Mouse (Mus musculus) ES-Bruce4 (cell line): Measurements from ENCODE around the gene Tmem185b. TPM values are rescaled to one million over a fixed set of nuclear protein-coding genes. Genes with fewer than 3 reads are reported as not detected.
A peak's percentile ranks its signal among the peaks of the same experiment; 100 is the strongest.

Experiments
- H3K27ac ChIP-seq: 2 replicates; pipeline ENCODE4 v1.5.1; 2012; ENCODE audit warnings: low read length, inconsistent platforms; ENCODE audit not compliant: insufficient read depth
- H3K27me3 ChIP-seq: 2 replicates; pipeline ENCODE4 v1.6.1; 2012; ENCODE audit warnings: mild to moderate bottlenecking, low read length, inconsistent platforms; ENCODE audit not compliant: control insufficient read depth, poor library complexity, insufficient read depth, severe bottlenecking
- H3K36me3 ChIP-seq: 2 replicates; pipeline ENCODE4 v1.6.1; 2012; ENCODE audit warnings: inconsistent platforms, mild to moderate bottlenecking, low read length, moderate library complexity; ENCODE audit not compliant: control insufficient read depth, poor library complexity, insufficient read depth, severe bottlenecking
- H3K4me1 ChIP-seq: one replicate; pipeline ENCODE4 v1.8.1; 2011; ENCODE audit warnings: low read length; ENCODE audit not compliant: control insufficient read depth, insufficient read depth
- H3K4me3 ChIP-seq: 2 replicates; pipeline ENCODE4 v1.5.1; 2011; ENCODE audit warnings: low read depth, mild to moderate bottlenecking, low read length
- H3K9ac ChIP-seq: 2 replicates; pipeline ENCODE4 v1.6.1; 2012; ENCODE audit warnings: low read depth, mild to moderate bottlenecking, inconsistent platforms; ENCODE audit not compliant: poor library complexity, severe bottlenecking
- H3K9me3 ChIP-seq: replicated peaks from 2 replicates; pipeline ENCODE4 v1.6.1; 2012; ENCODE audit warnings: mild to moderate bottlenecking, low read length, inconsistent platforms; ENCODE audit not compliant: control insufficient read depth, poor library complexity, insufficient read depth, severe bottlenecking
- CTCF ChIP-seq: IDR thresholded peaks from one replicate; pipeline ENCODE4 v1.8.1; 2011; ENCODE audit warnings: low read depth, low read length
- EP300 ChIP-seq: IDR thresholded peaks from 2 replicates; pipeline ENCODE4 v1.6.1; 2011; ENCODE audit warnings: low read depth, low read length; ENCODE audit not compliant: insufficient read depth
- POLR2A ChIP-seq: IDR thresholded peaks from one replicate; pipeline ENCODE4 v1.8.1; 2011; ENCODE audit warnings: low read length; ENCODE audit not compliant: insufficient read depth
- polyA plus RNA-seq: library from polyadenylated mRNA; stranded (reverse); fragments of >200 nt; gene quantifications from 2 replicates; pipeline ENCODE4 v1.2.4, GENCODE M21; 2011; ENCODE audit warnings: low read depth; ENCODE audit not compliant: missing spikeins, insufficient read depth, insufficient read length

Gene Tmem185b
- polyA plus RNA-seq, 1 experiment, result 8.9 TPM

GRCm38 (mm10) chr1:119523369-119523768, 2.6 kb upstream of the Tmem185b start:
- Histone ChIP-seq H3K4me3 (no peak overlapping the region), H3K27ac (no peak overlapping the region), H3K27me3 (no peaks in the 10 kb centered on the region), H3K9ac (no peak overlapping the region), H3K4me1 (peaks cover 4% of the 10 kb centered on the region), H3K36me3 (peaks cover 9% of the 10 kb centered on the region), H3K9me3 (no peaks in the 10 kb centered on the region)
- TF ChIP-seq POLR2A (no peak), EP300 (no peak), CTCF (no peak)

- Histone ChIP-seq H3K4me3 (no peak overlapping the region), H3K27me3 (no peaks in the 10 kb centered on the region), H3K27ac (no peak overlapping the region), H3K9me3 (no peaks in the 10 kb centered on the region), H3K9ac (no peak overlapping the region), H3K4me1 (peaks cover 4% of the 10 kb centered on the region), H3K36me3 (peaks cover 10% of the 10 kb centered on the region)
- TF ChIP-seq POLR2A (no peak), CTCF (no peak), EP300 (no peak)
These were observed 2.1 kb upstream of the Tmem185b start for GRCm38 (mm10) chr1:119523826-119524225.

- Histone ChIP-seq H3K4me1 (peaks cover 4% of the 10 kb centered on the region), H3K36me3 (peaks cover 10% of the 10 kb centered on the region), H3K27me3 (no peaks in the 10 kb centered on the region), H3K9ac (peak overlapping the region; percentile 64), H3K27ac (no peak overlapping the region), H3K4me3 (0 out of 2 replicates have a peak overlapping the region, but pooled peaks have one; percentile 71), H3K9me3 (0 out of 2 replicates have a peak, but pooled peaks cover 4% of the 10 kb centered on the region)
- TF ChIP-seq EP300 (no peak), CTCF (no peak), POLR2A (no peak)
These were observed 936 bp upstream of the Tmem185b start for GRCm38 (mm10) chr1:119525004-119525444.

- Histone ChIP-seq H3K36me3 (peaks cover 10% of the 10 kb centered on the region), H3K27ac (no peak overlapping the region), H3K4me1 (peaks cover 4% of the 10 kb centered on the region), H3K9me3 (0 out of 2 replicates have a peak, but pooled peaks cover 4% of the 10 kb centered on the region), H3K27me3 (no peaks in the 10 kb centered on the region), H3K4me3 (no peak overlapping the region), H3K9ac (no peak overlapping the region)
- no peak for TF ChIP-seq EP300
- no peak for TF ChIP-seq POLR2A
- TF ChIP-seq CTCF, result no peak
These were observed 5.0 kb downstream of the Tmem185b start for GRCm38 (mm10) chr1:119530941-119531340.

GRCm38 (mm10) chr1:119532165-119532564, 6.2 kb downstream of the Tmem185b start:
- no peak overlapping the region for H3K9ac ChIP-seq
- no peak overlapping the region for H3K27ac ChIP-seq
- H3K36me3 ChIP-seq, result peaks cover 9% of the 10 kb centered on the region
- H3K9me3 ChIP-seq, result 0 out of 2 replicates have a peak, but pooled peaks cover 4% of the 10 kb centered on the region
- no peaks in the 10 kb centered on the region for H3K27me3 ChIP-seq
- H3K4me3 ChIP-seq, result no peak overlapping the region
- TF ChIP-seq CTCF (no peak), POLR2A (no peak)
- H3K4me1 ChIP-seq, result no peaks in the 10 kb centered on the region

GRCm38 (mm10) chr1:119533093-119533805, 7.3 kb downstream of the Tmem185b start:
- no peak overlapping the region for H3K27ac ChIP-seq
- H3K27me3 ChIP-seq, result no peaks in the 10 kb centered on the region
- TF ChIP-seq POLR2A (no peak), CTCF (no peak), EP300 (no peak)
- H3K4me3 ChIP-seq, result no peak overlapping the region
- peaks cover 2% of the 10 kb centered on the region for H3K36me3 ChIP-seq
- H3K9me3 ChIP-seq, result 0 out of 2 replicates have a peak, but pooled peaks cover 4% of the 10 kb centered on the region
- H3K4me1 ChIP-seq, result no peaks in the 10 kb centered on the region
- H3K9ac ChIP-seq, result no peak overlapping the region
